Mouse (Mus musculus) cerebellum, adult 2 months (tissue): ENCODE measurements around the gene Amigo3. TPM values are rescaled to one million over a fixed set of nuclear protein-coding genes. Genes with fewer than 3 reads are reported as not detected.
A peak's percentile ranks its signal among the peaks of the same experiment; 100 is the strongest.

Source experiments
- DNase-seq, 2 experiments: peaks; one replicate each; pipeline ENCODE4 v3.0.0; 2021
- H3K27ac ChIP-seq: fragments of 200-500 bp; 2 replicates; pipeline ENCODE4 v1.5.1; 2012; ENCODE audit warnings: low read length, control low read depth, inconsistent platforms; ENCODE audit not compliant: insufficient read depth
- H3K27me3 ChIP-seq: fragments of 200-500 bp; 2 replicates; pipeline ENCODE4 v1.6.1; 2012; ENCODE audit warnings: inconsistent platforms, mild to moderate bottlenecking, low read length, moderate library complexity; ENCODE audit not compliant: control insufficient read depth, insufficient read depth
- H3K4me1 ChIP-seq: fragments of 200-500 bp; 2 replicates; pipeline ENCODE4 v1.6.1; 2011; ENCODE audit warnings: low read length; ENCODE audit not compliant: control insufficient read depth, insufficient read depth
- H3K4me3 ChIP-seq: fragments of 200-500 bp; replicated peaks from 2 replicates; pipeline ENCODE3; 2011; ENCODE audit warnings: mild to moderate bottlenecking, low read depth, low read length, control low read depth; ENCODE audit not compliant: insufficient read depth
- CTCF ChIP-seq: fragments of 200-500 bp; IDR thresholded peaks from 2 replicates; pipeline ENCODE4 v1.5.1; 2011; ENCODE audit warnings: low read depth, mild to moderate bottlenecking, control low read depth, low read length, moderate library complexity, borderline replicate concordance; ENCODE audit not compliant: insufficient read depth
- POLR2A ChIP-seq: fragments of 200-500 bp; IDR thresholded peaks from 2 replicates; pipeline ENCODE4 v1.6.1; 2011; ENCODE audit warnings: low read length, control low read depth, borderline replicate concordance; ENCODE audit not compliant: insufficient read depth
- WGBS: fragments of 180-500 bp; shearing (Covaris S2); methylation state at CpG from one replicate; pipeline ENCODE4 v1.1.7; 2018; 5-methylcytosine and 5-hydroxymethylcytosine counted together
- polyA plus RNA-seq: library from polyadenylated mRNA; depleted of rRNA; stranded (reverse); fragments of >200 nt; gene quantifications from 2 replicates; pipeline ENCODE4 v1.2.3, GENCODE M21; 2012

Gene Amigo3
- polyA plus RNA-seq, 1 experiment, result 2.7 TPM

DNA sequence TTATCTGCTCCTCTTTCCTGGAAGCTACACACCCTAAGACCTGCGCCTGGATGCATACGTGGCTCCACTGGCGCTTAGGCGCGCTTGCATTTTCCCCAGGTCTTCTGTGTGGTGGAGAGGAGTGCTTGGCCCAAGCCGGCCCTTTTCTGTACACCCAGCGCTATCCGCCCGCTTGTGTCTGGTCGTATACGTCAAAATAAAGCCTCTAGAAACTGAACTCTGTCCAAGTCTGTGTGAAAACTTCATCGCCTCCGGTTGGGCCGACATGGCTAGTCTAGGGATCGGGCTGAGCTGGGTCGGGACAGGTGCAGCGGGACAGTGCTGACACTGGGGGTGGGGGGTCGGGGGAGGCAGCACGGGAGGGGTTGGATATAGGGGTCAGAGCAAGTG, 4.4 kb upstream of the Amigo3 start:
- DNase-seq, result no peak
- WGBS, result 2% methylated on average over 19 of the region's 19 CpGs
- no peak for TF ChIP-seq POLR2A
- TF ChIP-seq CTCF, result no peak
- Histone ChIP-seq H3K4me1 (peaks cover 5% of the 10 kb centered on the region; the same call in 1 of the 2 replicates), H3K27me3 (no peaks in the 10 kb centered on the region), H3K27ac (no peak overlapping the region), H3K4me3 (peak overlapping the region; percentile 98)

DNA sequence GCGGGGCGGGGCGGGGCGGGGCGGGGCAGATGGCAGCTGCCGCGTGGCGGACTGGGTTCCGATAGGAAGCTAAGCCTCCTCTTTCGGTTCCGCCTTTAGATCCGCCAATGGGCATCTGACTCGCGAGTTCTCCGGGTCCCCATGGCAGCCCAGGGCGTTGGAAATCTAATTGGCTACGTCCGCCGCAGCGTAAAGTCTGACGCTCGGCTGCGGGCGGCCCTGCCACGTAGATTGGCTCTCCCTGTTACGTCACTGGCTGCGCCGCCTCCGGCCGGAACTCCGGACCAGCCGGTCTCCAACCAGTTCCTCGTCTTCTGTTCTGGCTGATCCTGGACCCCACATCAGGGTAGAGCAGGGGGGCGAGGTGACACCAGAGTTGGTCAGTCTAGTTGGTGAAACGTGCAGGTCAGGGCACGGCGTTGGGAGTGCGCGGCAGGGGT, 3.9 kb upstream of the Amigo3 start, which contains the start of gene Gmppb:
Gene Gmppb (plus strand): TSS at position 227 of the 440 bp plus-strand sequence.
- TF ChIP-seq CTCF (no peak), POLR2A (peak; percentile 70; the same call in 1 of the 2 replicates)
- Histone ChIP-seq H3K4me1 (peaks cover 7% of the 10 kb centered on the region; the same call in 1 of the 2 replicates), H3K27me3 (no peaks in the 10 kb centered on the region), H3K27ac (peak within 1 kb of the TSS; percentile 63; the same call in 1 of the 2 replicates), H3K4me3 (peak within 1 kb of the TSS; percentile 98)
- under 1% methylated on average over 39 of the region's 39 CpGs for WGBS
- DNase-seq, result peak; percentile 94 to 97

DNA sequence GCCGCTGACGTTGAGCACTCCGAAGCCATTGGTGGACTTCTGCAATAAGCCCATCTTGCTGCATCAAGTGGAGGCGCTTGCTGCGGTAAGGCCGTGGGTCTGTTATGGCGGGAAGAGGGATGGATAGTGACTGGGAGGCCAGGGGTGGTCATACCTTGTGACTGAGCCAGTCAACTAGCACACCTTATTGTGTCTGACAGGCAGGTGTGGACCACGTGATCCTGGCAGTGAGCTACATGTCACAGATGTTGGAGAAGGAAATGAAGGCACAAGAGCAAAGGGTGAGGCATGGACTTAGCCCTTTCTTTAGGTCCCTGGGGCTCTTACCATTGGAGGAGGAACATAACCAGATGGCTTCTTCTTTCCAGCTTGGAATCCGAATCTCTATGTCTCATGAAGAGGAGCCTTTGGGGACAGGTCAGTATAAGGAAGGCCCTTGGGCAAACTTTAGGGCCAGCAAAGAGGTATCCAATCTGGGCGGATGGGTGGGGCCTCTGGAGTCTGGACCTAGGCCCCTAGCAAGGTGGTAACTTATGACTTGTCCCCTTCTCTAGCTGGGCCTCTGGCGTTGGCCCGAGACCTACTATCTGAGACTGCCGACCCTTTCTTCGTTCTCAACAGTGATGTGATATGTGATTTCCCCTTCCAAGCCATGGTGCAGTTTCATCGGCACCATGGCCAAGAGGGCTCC, 3.3 kb upstream of the Amigo3 start:
- TF ChIP-seq CTCF, result no peak
- TF ChIP-seq POLR2A, result 0 out of 2 replicates have a peak, but pooled peaks have one; percentile 10
- no peaks in the 10 kb centered on the region for H3K27me3 ChIP-seq
- H3K27ac ChIP-seq, result peak overlapping the region; percentile 63; the same call in 1 of the 2 replicates
- peak; percentile 29 to 38 for DNase-seq
- H3K4me1 ChIP-seq, result peaks cover 7% of the 10 kb centered on the region; the same call in 1 of the 2 replicates
- H3K4me3 ChIP-seq, result peak overlapping the region; percentile 98
- 37% methylated on average over 15 of the region's 15 CpGs for WGBS

GRCm38 (mm10) chr9:108051184-108051930, 1.6 kb upstream of the Amigo3 start:
- 89% methylated on average over 15 of the region's 15 CpGs for WGBS
- peak; percentile 18 to 26 for DNase-seq
- no peaks in the 10 kb centered on the region for H3K27me3 ChIP-seq
- H3K27ac ChIP-seq, result no peak overlapping the region
- no peak overlapping the region for H3K4me3 ChIP-seq
- peak; percentile 8; the same call in 1 of the 2 replicates for TF ChIP-seq POLR2A
- no peak for TF ChIP-seq CTCF
- peaks cover 7% of the 10 kb centered on the region; the same call in 1 of the 2 replicates for H3K4me1 ChIP-seq

DNA sequence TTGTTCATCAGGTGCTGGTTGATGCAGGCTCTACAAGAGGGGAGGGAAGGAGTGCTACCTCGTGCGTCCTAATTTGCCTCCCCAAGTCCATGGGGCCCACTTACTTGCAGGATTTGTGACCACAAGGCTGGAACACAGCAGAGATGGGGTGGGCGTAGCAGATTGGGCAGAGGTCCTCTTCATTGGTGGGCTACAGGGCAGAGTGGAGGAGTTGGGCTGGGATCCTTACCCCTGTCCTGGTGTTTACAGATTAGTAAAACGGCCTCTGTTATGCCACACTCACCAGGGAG, 1.1 kb upstream of the Amigo3 start:
- peaks cover 7% of the 10 kb centered on the region; the same call in 1 of the 2 replicates for H3K4me1 ChIP-seq
- no peak overlapping the region for H3K4me3 ChIP-seq
- DNase-seq, result peak in 1 of 2 experiments; percentile 12
- 75% methylated on average over 4 of the region's 4 CpGs for WGBS
- no peaks in the 10 kb centered on the region for H3K27me3 ChIP-seq
- TF ChIP-seq POLR2A (no peak), CTCF (no peak)
- H3K27ac ChIP-seq, result no peak overlapping the region

DNA sequence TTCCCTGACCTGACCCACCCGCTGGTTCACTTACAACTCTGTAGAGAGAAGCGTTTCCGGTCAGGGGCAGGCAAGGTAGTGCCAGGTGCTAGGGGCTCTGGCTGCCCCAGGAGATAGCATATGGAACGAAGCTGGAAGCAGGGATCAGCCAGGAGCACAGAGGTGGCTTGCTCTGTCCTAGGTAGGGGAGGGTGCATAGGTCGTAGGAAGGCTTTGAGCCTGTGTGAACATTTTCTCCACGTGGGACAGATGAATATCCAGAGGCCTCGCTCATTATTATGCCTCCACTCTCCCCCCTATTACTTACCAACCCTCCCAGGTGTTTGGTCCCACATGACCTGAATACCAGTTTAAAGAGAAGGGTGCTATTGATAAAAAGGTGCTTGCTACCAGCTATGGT, 548 bp upstream of the Amigo3 start:
- Histone ChIP-seq H3K4me3 (no peak overlapping the region), H3K4me1 (peaks cover 7% of the 10 kb centered on the region; the same call in 1 of the 2 replicates), H3K27ac (no peak overlapping the region), H3K27me3 (no peaks in the 10 kb centered on the region)
- 59% methylated on average over 7 of the region's 7 CpGs for whole genome bisulfite sequencing
- peak; percentile 25 to 38 for DNase-seq
- TF ChIP-seq POLR2A, result no peak
- TF ChIP-seq CTCF, result no peak

GRCm38 (mm10) chr9:108053665-108054225, 786 bp downstream of the Amigo3 start:
- Histone ChIP-seq H3K27me3 (no peaks in the 10 kb centered on the region), H3K4me1 (peaks cover 7% of the 10 kb centered on the region; the same call in 1 of the 2 replicates), H3K4me3 (no peak overlapping the region), H3K27ac (no peak overlapping the region)
- peak; percentile 23 to 44 for DNase-seq
- 78% methylated on average over 15 of the region's 15 CpGs for WGBS
- TF ChIP-seq POLR2A (no peak), CTCF (0 out of 2 replicates have a peak, but pooled peaks have one; percentile 11)
